Mouse (Mus musculus) MEL (cell line): Measurements from ENCODE around the gene Mecom. TPM values are rescaled to one million over a fixed set of nuclear protein-coding genes. Genes with fewer than 3 reads are reported as not detected.

Source experiments
- DNase-seq: peaks from one replicate; pipeline ENCODE4 v3.0.0; 2011; ENCODE audit warnings: low read depth, low spot score
- H3K27ac ChIP-seq: 2 replicates; pipeline ENCODE4 v1.5.1; 2012; ENCODE audit warnings: low read depth, mild to moderate bottlenecking, control low read depth, low read length, moderate library complexity; ENCODE audit not compliant: control insufficient read depth
- H3K27me3 ChIP-seq, 2 experiments: fragments of 150-350 bp in 1 of 2; sonication (generic) in 1 of 2; 2 replicates each; pipeline ENCODE4 v1.6.1; 2012; ENCODE audit warnings: low read length in 2 of 2, mild to moderate bottlenecking in 2 of 2, improper control_type of control experiment in 1 of 2, moderate library complexity in 1 of 2; ENCODE audit not compliant: insufficient read depth in 2 of 2, control insufficient read depth in 1 of 2
- H3K36me3 ChIP-seq, 2 experiments: 2 replicates each; pipeline ENCODE4 v1.6.1; 2012 to 2014; ENCODE audit warnings: low read length in 2 of 2, improper control_type of control experiment in 1 of 2, inconsistent platforms in 1 of 2, mild to moderate bottlenecking in 1 of 2; ENCODE audit not compliant: insufficient read depth in 2 of 2, control insufficient read depth in 1 of 2
- H3K4me1 ChIP-seq, 2 experiments: fragments of 150-350 bp in 1 of 2; sonication (generic) in 1 of 2; 2 replicates each; pipeline ENCODE4 v1.6.1; 2012; ENCODE audit warnings: low read length in 2 of 2, improper control_type of control experiment in 1 of 2, mild to moderate bottlenecking in 1 of 2; ENCODE audit not compliant: insufficient read depth in 2 of 2, control insufficient read depth in 1 of 2
- H3K4me3 ChIP-seq, 2 experiments: fragments of 150-350 bp in 1 of 2; sonication (generic) in 1 of 2; 2 replicates each; pipeline ENCODE4 v1.5.1; 2012; ENCODE audit warnings: low read depth in 2 of 2, low read length in 2 of 2, mild to moderate bottlenecking in 2 of 2, moderate library complexity in 2 of 2, control low read depth in 1 of 2, improper control_type of control experiment in 1 of 2; ENCODE audit not compliant: control insufficient read depth in 1 of 2, insufficient read depth in 1 of 2
- H3K79me2 ChIP-seq: 2 replicates; pipeline ENCODE4 v1.6.1; 2012; ENCODE audit warnings: mild to moderate bottlenecking, low read length, moderate library complexity; ENCODE audit not compliant: control insufficient read depth, poor library complexity, insufficient read depth
- H3K9ac ChIP-seq: 2 replicates; pipeline ENCODE4 v1.6.1; 2012; ENCODE audit warnings: low read depth, mild to moderate bottlenecking, control low read depth, low read length, moderate library complexity; ENCODE audit not compliant: control insufficient read depth, poor library complexity, severe bottlenecking
- H3K9me3 ChIP-seq: fragments of 150-350 bp; sonication (generic); replicated peaks from 2 replicates; pipeline ENCODE4 v1.6.1; 2012; ENCODE audit warnings: mild to moderate bottlenecking, low read length, improper control_type of control experiment, moderate library complexity; ENCODE audit not compliant: insufficient read depth
- BHLHE40 ChIP-seq: IDR thresholded peaks from 2 replicates; pipeline ENCODE4 v1.6.1; 2012; ENCODE audit warnings: low read depth, mild to moderate bottlenecking, inconsistent platforms, low read length, improper control_type of control experiment, borderline replicate concordance
- ELF1 ChIP-seq: IDR thresholded peaks from 2 replicates; pipeline ENCODE4 v1.6.1; 2014; ENCODE audit warnings: low read depth, mild to moderate bottlenecking, inconsistent platforms, low read length, improper control_type of control experiment, moderate library complexity
- ETS1 ChIP-seq: IDR thresholded peaks from 2 replicates; pipeline ENCODE4 v1.6.1; 2012; ENCODE audit warnings: low read depth, mild to moderate bottlenecking, inconsistent platforms, low read length, improper control_type of control experiment, moderate library complexity
- GATA1 ChIP-seq: IDR thresholded peaks from 2 replicates; pipeline ENCODE4 v1.6.1; 2011; ENCODE audit warnings: low read depth, low read length, improper control_type of control experiment
- JUND ChIP-seq: IDR thresholded peaks from 2 replicates; pipeline ENCODE4 v1.6.1; 2011; ENCODE audit warnings: low read depth, mild to moderate bottlenecking, improper control_type of control experiment, low read length
- MAFK ChIP-seq: IDR thresholded peaks from 2 replicates; pipeline ENCODE4 v1.6.1; 2011; ENCODE audit warnings: low read depth, mild to moderate bottlenecking, low read length, improper control_type of control experiment, borderline replicate concordance
- MAX ChIP-seq: IDR thresholded peaks from 2 replicates; pipeline ENCODE4 v1.6.1; 2011; ENCODE audit warnings: low read length, improper control_type of control experiment
- NELFE ChIP-seq: IDR thresholded peaks from 2 replicates; pipeline ENCODE4 v1.6.1; 2011; ENCODE audit warnings: low read depth, low read length, improper control_type of control experiment
- POLR2A ChIP-seq, 2 experiments: IDR thresholded peaks; 2 replicates each; pipeline ENCODE4 v1.6.1; 2011 to 2012; ENCODE audit warnings: low read length in 2 of 2, mild to moderate bottlenecking in 2 of 2, control low read depth in 1 of 2, improper control_type of control experiment in 1 of 2, low read depth in 1 of 2, moderate library complexity in 1 of 2; ENCODE audit not compliant: control insufficient read depth in 1 of 2, insufficient read depth in 1 of 2, poor library complexity in 1 of 2
- POLR2AphosphoS2 ChIP-seq: IDR thresholded peaks from 2 replicates; pipeline ENCODE4 v1.6.1; 2011; ENCODE audit warnings: low read length, improper control_type of control experiment
- RCOR1 ChIP-seq: IDR thresholded peaks from 2 replicates; pipeline ENCODE4 v1.6.1; 2012; ENCODE audit warnings: low read depth, mild to moderate bottlenecking, inconsistent platforms, low read length, improper control_type of control experiment
- SIN3A ChIP-seq: IDR thresholded peaks from 2 replicates; pipeline ENCODE4 v1.6.1; 2012; ENCODE audit warnings: low read length, improper control_type of control experiment, inconsistent platforms
- TBP ChIP-seq: IDR thresholded peaks from 2 replicates; pipeline ENCODE4 v1.8.0; 2011; ENCODE audit warnings: low read depth, low read length, improper control_type of control experiment
- USF1 ChIP-seq: IDR thresholded peaks from 2 replicates; pipeline ENCODE4 v1.6.1; 2014; ENCODE audit warnings: low read depth, mild to moderate bottlenecking, inconsistent platforms, low read length, improper control_type of control experiment, moderate library complexity
- ZMIZ1 ChIP-seq: IDR thresholded peaks from 2 replicates; pipeline ENCODE4 v1.6.1; 2012; ENCODE audit warnings: low read depth, mild to moderate bottlenecking, inconsistent platforms, low read length, improper control_type of control experiment, moderate library complexity
- polyA plus RNA-seq, 2 experiments: library from polyadenylated mRNA; stranded (reverse) in 1 of 2; unstranded in 1 of 2; fragments of >175 nt in 1 of 2; fragments of >200 nt in 1 of 2; gene quantifications; 2 replicates each; pipeline versions ENCODE4 v1.2.1 to v1.2.4; 2012; ENCODE audit warnings: low replicate concordance in 2 of 2, low read depth in 1 of 2; ENCODE audit not compliant: insufficient read length in 2 of 2, insufficient read depth in 1 of 2, missing spikeins in 1 of 2
- total RNA-seq: library from RNA; depleted of rRNA; stranded (reverse); fragments of 300-350 nt; gene quantifications from 2 replicates; pipeline ENCODE4 v1.2.3, GENCODE M21; 2012

Mecom gene
- total and polyA plus RNA-seq, 3 experiments, result 0.04 TPM; not detected in 2

GRCm38 (mm10) chr3:30164834-30165233, 383.0 kb downstream of the Mecom start:
- H3K9me3 ChIP-seq, result no peaks in the 10 kb centered on the region
- H3K4me1 ChIP-seq, result no peaks in the 10 kb centered on the region
- no peak overlapping the region for H3K4me3 ChIP-seq
- no peak for DNase-seq
- H3K36me3 ChIP-seq, result no peaks in the 10 kb centered on the region
- H3K27ac ChIP-seq, result no peak overlapping the region
- no peaks in the 10 kb centered on the region for H3K27me3 ChIP-seq
- no peak overlapping the region for H3K9ac ChIP-seq
- no peaks in the 10 kb centered on the region for H3K79me2 ChIP-seq
- TF ChIP-seq RCOR1 (no peak), ZMIZ1 (no peak), ELF1 (no peak), TBP (no peak), USF1 (no peak), MAFK (no peak)

DNA sequence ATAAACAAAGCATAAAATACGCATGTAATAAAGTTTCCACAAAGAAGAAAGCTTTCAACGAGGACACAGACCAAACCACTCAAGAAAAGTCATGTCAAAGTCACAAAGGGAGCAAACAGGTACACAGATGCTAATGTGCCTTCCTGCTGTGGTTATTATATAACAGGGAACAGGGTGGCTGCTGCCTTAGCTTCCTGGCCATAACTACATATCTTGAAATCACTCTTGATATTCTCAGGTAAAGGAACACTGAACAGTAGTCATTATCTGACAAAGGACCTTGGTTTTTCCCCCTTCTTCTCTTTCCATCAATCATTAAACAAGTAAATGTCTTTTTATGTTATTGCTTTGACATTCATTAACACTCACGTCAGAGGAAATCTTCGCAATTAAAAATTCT, 384.4 kb downstream of the Mecom start:
- Histone ChIP-seq H3K27ac (no peak overlapping the region), H3K79me2 (no peaks in the 10 kb centered on the region), H3K36me3 (no peaks in the 10 kb centered on the region), H3K4me1 (no peaks in the 10 kb centered on the region), H3K27me3 (no peaks in the 10 kb centered on the region), H3K9me3 (no peaks in the 10 kb centered on the region), H3K4me3 (no peak overlapping the region), H3K9ac (no peak overlapping the region)
- TF ChIP-seq SIN3A (no peak), POLR2AphosphoS2 (no peak)
- DNase-seq, result no peak

DNA sequence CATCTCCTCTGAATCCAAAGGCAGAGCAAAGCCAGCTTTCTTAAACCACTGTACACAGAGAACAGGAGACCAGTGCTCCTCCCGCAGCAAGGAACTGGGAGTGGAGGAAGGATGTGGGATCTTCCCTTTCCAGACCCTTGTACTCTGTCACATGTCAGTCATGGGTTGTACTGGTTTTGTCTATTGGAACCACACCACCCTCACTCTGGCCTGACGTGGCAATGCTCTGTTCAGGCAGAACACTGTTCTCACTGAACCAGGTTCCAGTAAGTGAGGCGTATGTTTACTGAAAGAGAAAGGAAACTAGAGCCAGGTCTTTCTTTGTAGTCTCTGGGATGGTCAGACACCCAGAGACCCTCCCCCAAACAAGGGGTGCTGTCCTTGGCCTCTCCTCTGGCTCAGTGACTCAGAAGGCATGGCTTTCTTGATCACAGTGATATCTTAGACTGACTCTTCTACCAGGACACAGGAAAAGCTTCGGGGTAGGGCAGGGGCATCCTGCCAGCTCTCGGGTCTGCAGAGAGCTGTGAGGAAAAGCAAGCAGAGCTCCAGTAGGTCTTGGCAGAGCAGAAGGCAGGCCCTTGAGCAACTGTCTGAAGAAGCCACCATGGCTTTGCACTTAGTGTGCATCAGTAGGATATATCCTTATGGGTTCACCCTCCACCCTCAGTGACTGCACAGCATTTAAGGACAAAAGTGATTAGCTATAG, 386.7 kb downstream of the Mecom start:
- H3K27ac ChIP-seq, result no peak overlapping the region
- no peaks in the 10 kb centered on the region for H3K4me1 ChIP-seq
- no peak overlapping the region for H3K9ac ChIP-seq
- DNase-seq, result no peak
- H3K79me2 ChIP-seq, result no peaks in the 10 kb centered on the region
- H3K36me3 ChIP-seq, result no peaks in the 10 kb centered on the region
- TF ChIP-seq JUND (no peak), ELF1 (no peak), POLR2A (IDR thresholded peaks at IDR 0.05; ENCODE audit: control insufficient read depth in 1 of 2, insufficient read depth in 1 of 2, low read depth in 1 of 2, low read length in 2 of 2, poor library complexity in 1 of 2) (no peak), MAFK (no peak), GATA1 (no peak), NELFE (no peak), MAX (no peak), BHLHE40 (no peak), SIN3A (no peak), ETS1 (no peak)
- no peaks in the 10 kb centered on the region for H3K9me3 ChIP-seq
- no peak overlapping the region for H3K4me3 ChIP-seq
- no peaks in the 10 kb centered on the region for H3K27me3 ChIP-seq
